Mouse (Mus musculus) gastrocnemius, postnatal 25 days (tissue): Measurements from ENCODE around the gene Gpn3. TPM values are rescaled to one million over a fixed set of nuclear protein-coding genes. Genes with fewer than 3 reads are reported as not detected.
A peak's percentile ranks its signal among the peaks of the same experiment; 100 is the strongest.

Source experiments
- DNase-seq: peaks from one replicate; pipeline ENCODE4 v3.0.0; 2022
- long read RNA-seq, 2 experiments: library from polyadenylated mRNA; stranded (forward); transcript quantifications; one replicate each; pipeline ENCODE4 v2.0.0; 2021
- total RNA-seq, 2 experiments: library from RNA; stranded (reverse); gene quantifications; 1 replicate in 1 of 2; 2 replicates in 1 of 2; pipeline ENCODE4 v1.2.3; 2021

Gene Gpn3
- total RNA-seq: 10 to 100 TPM; 20.4 to 21.4 TPM
- long read RNA-seq, experiment 1, transcript Gpn3-201 (8 exons, 1,592 nt): major isoform, 40 of 42 reads
- long read RNA-seq, experiment 1, partial matches to known transcripts: 2 of 42 reads
- long read RNA-seq, experiment 1, other reads (novel, unspliced or antisense): 0 of 42 reads
- long read RNA-seq, experiment 2, transcript Gpn3-201 (8 exons, 1,592 nt): major isoform, 42 of 45 reads
- long read RNA-seq, experiment 2, partial matches to known transcripts: 1 of 45 reads
- long read RNA-seq, experiment 2, other reads (novel, unspliced or antisense): 2 of 45 reads

DNA sequence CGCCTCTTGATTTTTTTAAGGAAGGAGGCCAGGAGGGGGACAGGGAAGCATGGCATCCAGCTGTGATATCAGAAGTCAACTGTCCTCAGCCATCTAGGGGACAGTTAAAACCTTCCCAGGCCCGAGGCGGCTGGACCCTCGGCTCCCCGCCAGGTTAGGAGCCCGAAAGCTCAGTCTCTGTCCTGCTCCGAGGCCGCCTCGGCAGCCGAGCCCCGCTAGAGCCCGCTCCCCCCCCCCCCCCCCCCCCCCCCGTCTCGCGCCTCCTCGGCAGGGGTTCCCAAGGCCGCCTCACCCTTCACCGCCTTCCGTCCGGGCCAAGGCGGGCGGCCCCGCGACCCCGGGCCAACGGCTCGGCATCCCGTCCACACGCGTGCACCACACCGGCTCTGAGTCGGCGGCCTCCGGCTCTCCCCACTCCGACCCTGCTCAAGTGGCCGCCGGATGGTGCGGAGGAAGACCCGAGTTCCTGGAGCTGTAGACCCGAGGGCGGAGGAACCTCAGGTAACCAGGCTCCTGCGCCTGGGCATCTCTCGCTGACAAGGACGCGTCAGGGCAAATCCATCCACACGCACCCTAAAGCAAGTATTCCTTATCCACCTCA is at the start of gene Gpn3:
Gene Gpn3 (plus strand): TSS at position 286 of the 601 bp plus-strand sequence.
- DNase-seq: peak; percentile 28

DNA sequence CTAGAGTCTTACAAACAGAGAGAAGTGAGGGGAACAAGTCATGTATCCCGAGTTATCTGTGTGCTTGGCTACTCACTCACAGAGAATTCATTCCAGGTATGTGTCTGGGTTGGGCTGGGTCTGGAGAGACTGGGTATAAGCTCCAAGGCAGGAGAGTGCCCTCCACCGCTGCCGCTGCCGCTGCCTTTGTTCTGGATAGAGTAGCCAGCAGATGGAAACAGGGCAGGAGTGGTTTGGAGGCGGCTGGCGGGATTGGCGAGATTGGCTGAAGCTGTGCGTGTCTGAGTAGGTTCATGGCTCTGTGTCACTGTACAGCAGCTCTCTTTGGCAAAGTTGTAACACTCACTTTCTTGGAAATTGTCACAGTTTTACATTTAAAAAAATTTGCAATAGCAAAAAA is 48.2 kb upstream of the Gpn3 start:
- DNase-seq: no peak

DNA sequence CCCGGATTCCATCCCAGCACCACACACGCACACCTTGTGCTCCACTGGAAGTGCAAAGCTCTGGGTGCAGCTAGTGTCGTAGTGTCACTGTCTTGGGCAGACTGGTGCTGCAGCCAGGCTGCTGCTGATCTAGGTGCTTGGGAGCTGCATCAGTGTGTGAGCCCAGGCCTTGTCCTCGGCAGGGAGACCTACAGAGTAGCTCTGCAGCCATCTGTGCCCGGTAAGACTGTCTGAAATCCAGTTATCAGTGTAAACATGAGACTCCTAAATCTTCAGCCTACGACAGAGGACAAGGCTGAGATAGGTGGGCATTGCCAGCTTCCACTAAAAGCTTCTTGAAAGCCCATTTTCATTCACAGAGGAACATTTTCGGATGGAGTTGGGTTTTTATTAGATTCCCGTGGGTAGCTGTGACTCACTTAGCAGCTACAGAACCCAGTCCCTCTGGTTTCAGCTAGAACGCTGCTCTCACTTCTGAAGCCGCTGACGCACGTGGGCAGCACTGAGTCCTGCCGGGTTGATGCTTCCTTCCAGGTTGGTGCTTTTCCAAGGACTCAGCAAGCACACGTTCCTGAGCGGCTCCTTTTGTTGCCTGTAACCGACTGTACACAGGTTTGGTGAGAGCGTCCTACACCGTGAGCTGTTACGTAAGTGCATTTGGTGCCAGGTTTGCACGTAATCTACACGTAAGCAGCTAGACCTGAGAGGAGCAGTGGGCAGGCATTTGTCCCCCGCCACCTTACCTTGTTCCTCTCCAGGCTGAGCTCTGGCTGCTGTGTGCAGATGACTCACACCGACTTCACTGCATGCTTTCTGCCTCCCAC is 46.9 kb upstream of the Gpn3 start:
- no peak for DNase-seq

DNA sequence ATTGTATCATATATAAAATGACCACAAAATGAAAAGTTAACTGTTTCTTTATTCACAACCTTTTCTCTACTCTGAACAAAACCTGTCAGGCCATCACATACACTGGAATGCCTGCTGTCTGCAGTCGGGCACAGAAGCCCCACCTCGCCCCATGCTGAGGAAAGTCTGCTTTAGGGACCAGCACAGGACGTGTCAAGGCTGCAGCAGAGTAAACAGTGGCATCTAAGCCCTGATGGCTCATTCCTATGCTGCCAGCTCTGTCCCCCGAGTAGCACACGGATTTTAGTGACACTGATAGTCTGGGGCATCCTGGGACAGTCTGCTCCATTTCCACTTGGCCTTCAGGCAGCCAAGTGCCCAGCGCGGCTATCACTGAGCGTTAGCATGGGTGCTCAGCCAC is 46.2 kb upstream of the Gpn3 start:
- no peak for DNase-seq

DNA sequence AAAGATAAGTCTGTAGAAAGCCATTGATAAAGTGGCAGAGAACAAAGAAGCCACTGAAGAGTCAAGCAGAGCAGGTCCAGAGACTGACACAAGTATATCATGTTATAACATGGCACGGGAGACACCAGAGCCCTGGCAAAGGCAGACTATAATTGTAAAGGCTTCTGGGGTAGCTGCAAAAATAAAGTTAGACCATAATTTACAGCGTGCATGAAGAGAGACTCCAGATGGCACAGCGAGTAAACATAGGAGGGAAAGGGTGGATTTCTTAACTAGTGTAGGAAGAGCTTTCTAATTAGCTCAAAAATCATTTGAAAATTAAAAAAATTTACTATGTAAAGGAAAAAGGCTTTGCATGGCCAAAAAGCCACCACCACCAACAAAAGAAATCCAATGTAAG is 44.4 kb upstream of the Gpn3 start:
- no peak for DNase-seq

DNA sequence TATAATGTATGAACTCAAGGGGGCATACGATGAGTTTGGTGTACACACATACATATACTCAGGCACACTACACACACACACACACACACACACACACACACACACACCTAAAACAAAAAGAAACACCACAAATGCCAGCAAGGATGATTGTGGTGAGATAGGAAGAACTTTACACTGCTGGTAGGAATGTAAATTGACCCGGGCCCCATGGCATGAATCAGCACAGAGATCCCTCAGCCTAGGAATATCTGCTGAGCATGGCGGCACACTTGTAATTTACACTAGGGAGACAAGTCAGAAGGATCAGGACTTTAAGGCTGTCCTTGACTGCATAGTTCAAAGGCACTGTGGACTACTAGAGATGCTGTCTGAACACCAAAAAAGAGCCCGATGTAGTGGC is 41.4 kb upstream of the Gpn3 start:
- DNase-seq: no peak

DNA sequence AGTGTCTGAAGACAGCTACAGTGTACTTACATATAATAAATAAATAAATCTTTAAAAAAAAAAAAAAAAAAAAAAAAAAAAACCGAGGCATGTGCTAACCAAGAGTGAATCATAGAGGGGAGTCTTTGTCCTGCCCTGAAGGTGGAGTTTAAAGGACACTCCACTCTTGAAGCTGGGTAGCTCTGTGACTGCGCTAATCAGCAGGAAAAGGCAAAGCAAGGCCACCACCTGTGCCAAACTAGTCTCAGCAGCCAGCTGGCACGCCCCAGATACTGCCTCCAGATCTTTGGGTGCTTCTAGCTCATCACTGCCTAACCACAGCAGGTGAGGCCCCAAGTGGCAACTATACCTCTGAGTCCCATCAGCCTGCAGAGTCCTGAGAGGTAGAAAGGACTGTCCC is 37.0 kb upstream of the Gpn3 start:
- no peak for DNase-seq

DNA sequence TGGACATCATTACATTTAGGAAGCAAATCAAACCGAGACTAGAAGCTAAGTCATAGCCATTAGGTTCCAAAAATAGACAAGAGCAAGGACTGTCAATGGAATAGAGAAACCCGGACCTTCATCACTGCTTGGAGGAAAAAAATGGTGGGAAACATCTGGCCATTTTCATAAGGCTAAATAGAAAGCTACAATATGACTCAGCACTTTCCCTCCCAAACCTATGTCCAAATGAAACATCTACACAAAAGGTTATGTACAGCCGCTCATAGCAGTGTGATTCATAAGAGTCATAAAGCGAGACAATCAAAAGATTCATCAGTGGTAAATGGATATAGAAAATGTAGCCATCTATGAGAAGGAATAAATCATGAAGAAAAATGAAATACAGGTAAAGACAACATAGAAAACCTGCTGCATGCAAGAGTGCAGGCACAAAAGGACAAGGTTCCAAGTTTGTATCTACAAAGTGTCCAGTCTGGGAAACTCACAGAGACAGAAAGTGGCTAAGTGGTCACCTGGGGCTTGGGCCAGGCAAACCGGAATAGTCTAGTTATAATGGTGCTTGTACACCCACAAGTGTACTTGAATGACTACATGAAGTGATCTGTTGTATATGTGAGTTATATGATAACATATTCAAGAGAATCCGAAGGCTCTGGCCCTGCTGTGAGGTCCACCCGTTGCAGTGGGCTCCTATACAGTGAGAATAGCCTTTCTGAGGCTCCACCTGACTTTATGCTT is 35.0 kb upstream of the Gpn3 start:
- DNase-seq: no peak

DNA sequence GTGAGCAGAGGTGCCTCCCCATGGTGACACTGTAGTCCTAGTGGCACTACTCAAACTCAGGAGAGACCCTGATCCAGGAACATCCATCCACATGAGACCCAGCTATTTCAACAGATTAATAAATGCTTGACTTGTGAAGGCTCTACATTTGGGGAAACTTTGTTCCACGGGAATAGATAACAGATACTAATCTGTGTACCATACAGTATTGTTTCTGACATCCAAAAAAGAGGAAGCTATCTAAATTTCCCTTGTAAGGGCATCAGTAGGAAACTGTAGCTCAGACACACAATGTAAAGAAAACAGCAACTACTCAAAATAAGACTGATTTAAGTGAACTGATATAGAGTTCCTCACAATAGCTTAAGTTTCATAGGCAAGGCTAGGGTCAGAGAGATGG is 28.8 kb upstream of the Gpn3 start:
- no peak for DNase-seq

DNA sequence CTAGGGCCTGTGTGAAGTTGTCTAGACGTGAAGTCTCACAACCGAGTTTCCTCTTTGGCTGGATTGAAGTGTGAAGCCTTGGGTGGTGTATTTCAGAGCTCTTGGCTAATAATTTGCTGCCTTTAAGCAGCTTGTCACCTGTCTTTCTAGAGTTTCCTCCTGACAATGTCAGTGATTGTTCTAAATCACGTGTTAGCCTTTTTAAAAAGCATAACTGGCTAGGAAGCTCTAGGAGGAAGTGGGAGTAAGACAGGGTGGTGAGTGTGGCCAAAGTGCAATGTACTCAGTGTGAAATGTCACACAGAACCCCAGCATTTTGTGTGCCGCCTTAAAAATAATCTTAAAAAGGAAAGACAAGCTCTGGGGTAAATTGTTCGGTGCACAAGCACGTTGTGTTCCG is 27.9 kb upstream of the Gpn3 start:
- DNase-seq: no peak

DNA sequence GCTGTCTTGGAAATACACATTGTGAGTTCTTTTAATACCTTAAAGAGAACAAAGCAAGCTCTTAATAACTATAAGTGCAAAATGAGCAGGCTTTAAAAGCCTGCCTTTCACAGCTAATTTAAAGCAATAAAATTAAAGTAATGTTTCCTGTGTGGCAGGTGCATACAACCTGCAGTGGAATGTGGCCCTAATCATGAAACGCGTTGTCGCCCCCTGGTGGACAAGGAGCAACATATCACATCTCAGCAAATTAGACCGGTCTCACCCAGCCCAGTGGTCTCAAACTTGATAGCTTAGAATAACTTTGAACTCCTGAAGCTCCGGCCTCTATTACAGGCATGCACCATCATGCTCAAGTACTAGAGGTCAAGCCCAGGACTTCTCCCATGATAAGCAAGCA is 27.4 kb upstream of the Gpn3 start:
- DNase-seq: peak; percentile 41

DNA sequence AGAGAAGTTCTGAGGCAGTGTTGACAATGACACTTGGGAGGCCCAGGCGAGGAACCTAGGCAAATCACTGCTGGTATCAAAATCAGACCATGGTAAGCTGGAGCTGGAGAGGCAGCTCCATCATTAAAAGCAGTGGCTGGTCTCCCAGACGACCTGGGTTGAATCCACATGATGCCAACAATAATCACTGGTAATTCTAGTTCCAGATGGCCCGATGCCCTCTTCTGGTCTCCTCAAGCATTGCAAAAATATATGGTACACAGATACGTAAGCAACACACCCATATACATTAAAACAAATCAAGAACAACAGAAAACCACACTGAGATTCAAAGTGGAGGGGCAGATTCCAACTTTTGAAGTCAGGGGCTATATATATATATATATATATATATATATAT is 25.9 kb upstream of the Gpn3 start:
- DNase-seq: no peak

DNA sequence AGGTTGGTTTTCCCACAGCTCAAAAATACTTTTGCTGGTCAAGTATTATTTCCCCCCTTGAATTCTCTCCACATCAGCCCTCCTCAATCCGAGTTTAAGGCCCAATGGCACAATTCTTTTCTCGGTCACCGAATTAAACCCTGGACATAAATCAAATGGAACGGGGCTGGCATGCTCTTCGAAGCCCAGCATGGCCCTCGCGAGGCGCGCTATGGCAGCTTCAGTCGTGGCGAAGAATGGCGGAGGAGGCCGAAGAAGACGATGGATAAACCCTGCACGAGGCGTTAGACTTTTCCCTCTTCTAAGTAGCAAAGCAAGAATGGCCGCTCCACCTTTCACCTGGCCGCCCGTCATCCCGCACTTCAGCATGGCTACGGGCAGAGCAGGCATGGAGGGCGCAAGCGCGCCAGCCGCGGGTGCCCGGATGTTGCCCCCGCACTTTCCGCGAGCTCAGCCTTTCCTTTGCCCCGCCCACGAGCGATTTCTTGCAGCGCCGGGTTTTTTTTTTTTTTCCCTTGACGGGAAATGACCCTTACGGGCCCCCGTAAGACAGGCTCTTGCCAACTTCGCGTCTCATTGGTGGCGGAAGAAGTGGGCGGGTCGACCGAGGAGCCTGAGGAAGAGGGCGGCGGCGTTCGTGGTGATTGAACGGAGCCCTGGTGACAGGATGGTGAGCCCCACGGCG is 17.7 kb upstream of the Gpn3 start, which contains the start of the genes Rad9b and Vps29:
Gene Rad9b (minus strand): TSS at position 427 of the 685 bp plus-strand sequence.
Gene Vps29 (plus strand): TSS at position 563 of the 685 bp plus-strand sequence.
- DNase-seq: peak; percentile 98

DNA sequence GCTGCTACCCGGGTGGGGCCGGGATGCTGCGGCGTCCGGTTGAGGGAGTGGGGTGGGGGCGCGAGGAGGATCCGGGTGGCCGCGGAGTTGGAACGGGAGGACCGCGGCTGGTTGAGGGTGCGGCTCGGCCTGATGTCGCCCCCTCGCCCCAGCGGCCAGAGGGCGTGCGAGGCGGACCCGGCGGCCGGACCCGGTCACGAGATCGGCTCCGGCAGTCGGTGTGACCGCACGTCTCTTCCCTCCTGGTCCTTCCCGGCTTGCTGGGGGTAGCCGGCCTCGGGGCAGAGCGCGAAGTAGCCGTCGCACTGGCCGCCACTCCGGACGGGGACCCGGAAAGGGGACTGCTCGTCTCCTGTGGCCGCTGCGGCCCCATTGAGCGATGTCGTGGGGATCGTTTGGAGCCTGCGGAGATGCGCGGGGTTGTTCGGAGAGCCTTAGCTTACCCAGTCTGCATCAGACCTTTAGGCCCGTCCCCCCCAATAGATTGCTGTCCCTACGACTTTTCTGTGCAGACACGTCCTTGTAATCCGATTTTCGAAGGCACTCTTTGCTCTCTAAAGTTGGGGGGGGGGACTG is 17.1 kb upstream of the Gpn3 start:
- DNase-seq: no peak

DNA sequence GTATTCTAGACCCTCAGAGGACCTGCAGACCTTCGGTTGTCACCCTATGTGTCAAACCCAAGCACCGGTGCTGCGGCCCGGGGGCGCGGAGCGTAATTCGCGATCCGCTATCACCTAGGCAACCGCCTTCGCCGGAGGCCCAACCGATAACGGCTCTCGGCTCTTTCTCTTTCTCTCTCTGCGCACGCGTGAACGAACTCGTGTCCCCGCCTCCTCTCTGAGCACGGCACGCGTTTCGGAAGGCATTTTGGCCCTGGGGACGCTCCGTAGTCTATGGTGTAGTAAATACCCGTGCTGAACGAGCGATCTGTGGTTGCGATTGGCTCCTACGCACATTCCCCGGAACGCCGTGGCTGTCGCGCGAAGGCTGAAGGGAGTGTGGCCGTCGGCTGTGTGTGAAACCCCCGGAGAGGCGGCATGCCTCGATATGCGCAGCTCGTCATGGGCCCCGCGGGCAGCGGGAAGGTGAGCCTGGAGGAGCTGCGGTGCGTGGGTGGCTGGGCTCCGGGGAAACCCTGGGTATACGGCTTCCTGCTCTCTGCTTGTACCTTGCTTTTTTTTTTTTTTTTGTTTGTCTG is 605 bp downstream of the Gpn3 start, which contains the start of gene Fam216a:
Gene Fam216a (minus strand): TSS at position 173 of the 578 bp plus-strand sequence.
- peak; percentile 98 for DNase-seq

DNA sequence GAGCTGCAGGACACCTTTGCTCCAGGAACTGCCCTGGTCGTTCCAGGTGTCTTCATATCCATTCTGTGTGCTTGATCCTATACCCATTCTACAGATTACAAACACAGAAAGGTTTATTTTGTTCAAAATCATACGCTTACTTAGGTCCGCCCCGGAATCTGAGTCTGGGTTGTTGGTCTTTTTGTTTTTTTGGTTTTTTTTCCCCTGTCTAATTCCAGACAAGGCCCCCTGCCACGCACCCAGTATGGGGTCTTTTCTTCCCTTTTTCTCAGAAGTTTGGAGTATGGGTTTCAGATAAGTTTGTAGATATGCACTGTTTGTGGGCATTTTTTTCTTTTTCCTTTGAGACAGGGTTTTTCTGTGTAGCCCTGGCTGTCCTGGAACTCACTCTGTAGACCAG is 1.2 kb downstream of the Gpn3 start:
- no peak for DNase-seq

DNA sequence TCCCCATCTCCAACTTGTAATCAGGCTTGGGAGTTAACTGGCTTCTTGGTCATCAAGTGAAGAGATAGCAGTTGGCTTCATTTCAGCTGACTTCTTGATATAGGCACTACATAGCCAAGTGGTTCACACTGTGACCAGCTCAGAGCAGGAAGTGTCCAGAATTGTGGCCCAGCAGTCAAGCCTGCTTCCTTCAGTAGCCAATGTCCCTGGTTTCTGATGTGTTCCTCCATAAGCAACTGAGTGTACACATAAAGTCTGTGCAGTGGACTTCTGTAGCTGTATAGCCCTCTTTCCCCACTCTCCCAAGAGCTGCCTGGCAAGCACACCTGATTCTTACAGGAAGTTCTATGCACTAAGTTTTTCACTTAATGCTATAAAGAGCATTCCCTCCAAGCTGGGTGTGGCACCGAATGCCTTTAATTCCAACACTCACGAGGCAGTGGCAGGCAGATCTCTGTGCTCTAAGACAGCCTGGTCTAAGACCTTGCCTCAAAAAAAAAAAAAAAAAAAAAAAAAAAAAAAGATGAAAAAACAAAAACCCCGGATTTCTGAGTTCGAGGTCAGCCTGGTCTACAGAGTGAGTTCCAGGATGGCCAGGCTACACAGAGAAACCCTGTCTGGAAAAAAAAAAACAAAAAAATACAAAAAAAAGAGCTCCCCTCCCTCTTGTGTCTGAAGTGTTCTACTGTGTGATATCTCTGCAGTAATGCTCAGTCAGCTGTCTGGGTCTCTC is 5.6 kb downstream of the Gpn3 start:
- DNase-seq: no peak

DNA sequence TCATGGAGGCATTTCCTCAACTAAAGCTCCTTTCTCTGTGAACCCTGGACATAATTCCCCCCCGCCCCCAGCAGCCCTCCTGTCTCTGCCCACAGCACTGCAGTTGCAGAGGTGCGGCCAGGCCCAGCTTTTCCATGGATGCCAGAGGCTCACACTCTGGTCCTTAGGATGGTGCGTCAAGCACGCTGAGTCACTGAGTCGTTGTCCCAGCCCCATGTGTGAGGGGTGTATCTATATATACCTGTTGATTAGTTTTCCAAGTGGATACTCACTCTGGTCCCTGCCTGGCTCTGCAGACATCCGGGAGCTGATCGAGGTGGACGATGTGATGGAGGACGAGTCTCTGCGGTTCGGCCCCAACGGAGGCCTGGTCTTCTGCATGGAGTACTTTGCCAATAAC is 6.5 kb downstream of the Gpn3 start:
- no peak for DNase-seq

DNA sequence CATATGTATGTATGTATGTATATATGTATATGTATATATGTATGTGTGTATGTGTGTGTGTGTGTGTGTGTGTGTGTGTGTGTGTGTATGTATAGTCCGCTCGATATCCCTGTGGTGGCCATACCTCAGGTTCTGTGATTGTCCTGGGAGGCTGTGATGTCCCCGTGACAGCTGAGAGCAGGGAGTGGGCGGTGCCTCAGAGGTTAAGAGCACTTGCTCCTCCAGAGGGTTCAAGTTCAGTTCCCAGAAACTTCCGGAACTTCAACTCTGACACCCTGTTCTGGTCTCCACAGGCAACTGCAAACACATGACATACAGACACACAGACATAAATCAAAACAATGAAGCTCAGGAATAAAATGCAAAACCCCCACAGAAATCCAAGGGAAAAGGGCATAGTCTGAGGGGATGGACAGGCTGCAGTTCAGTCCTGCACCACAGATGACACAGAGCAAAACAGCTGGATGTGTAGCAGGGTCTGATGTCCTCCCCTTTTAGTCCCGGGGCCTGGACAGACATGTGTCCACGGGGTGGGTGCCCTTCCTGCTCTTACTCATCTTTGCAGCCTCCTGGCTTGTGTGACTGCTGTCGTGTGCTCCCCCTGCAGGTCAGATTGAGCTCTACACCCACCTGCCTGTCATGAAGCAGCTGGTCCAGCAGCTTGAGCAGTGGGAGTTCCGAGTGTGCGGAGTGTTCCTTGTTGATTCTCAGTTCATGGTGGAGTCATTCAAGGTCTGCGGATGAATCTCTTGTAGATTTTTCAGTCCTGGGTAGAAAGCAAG is 7.9 kb downstream of the Gpn3 start:
- peak; percentile 67 for DNase-seq
